Mouse (Mus musculus): ENCODE data around the gene Rps28. TPM values are rescaled to one million over a fixed set of nuclear protein-coding genes. Genes with fewer than 3 reads are reported as not detected.

The Rps28 gene
- total and polyA plus RNA-seq, 3 experiments = 765 to 4,575 (median 782) TPM

GRCm38 (mm10) chr17:33779271-33779966, 44.9 kb downstream of the Rps28 start:
- H3K27ac ChIP-seq (ENCODE audit: insufficient read depth, low read depth) = no peak overlapping the region
- in situ Hi-C loops (cut with MboI; ENCODE audit: low pct_ligation_motif_present, low pct_unique_long_range_greater_than_20kb, low sequenced_read_pairs) (no loop called here), dilution Hi-C loops (cut with MboI; ENCODE audit: extremely low pct_ligation_motif_present, extremely low pct_unique_long_range_greater_than_20kb, low sequenced_read_pairs) (no loop called here)
- no peaks in the 10 kb centered on the region for H3K79me2 ChIP-seq (replicated peaks; ENCODE audit: control insufficient read depth, extremely low read depth, insufficient read depth, poor library complexity, severe bottlenecking)
- H3K9ac ChIP-seq (ENCODE audit: insufficient read depth, low read depth) = no peak overlapping the region
- DNase-seq (ENCODE audit: extremely low read depth) = no peak
- H3K36me3 ChIP-seq (replicated peaks in 1 of 2; ENCODE audit: control insufficient read depth in 1 of 2, insufficient read depth in 1 of 2, low read length in 1 of 2) = peaks cover 21 to 49% of the 10 kb centered on the region in 2 experiments
- H3K27me3 ChIP-seq (replicated peaks) = peaks cover 15% of the 10 kb centered on the region
- TF ChIP-seq POLR2A (IDR thresholded peaks at IDR 0.05; ENCODE audit: low read depth, low read length) (no peak), IRF4 (IDR thresholded peaks at IDR 0.05; ENCODE audit: low read depth, low read length) (no peak), MAZ (IDR thresholded peaks at IDR 0.05; ENCODE audit: low read depth, low read length) (no peak), MEF2A (IDR thresholded peaks at IDR 0.05; ENCODE audit: borderline replicate concordance, low read depth, low read length) (no peak), MYC (IDR thresholded peaks at IDR 0.05; ENCODE audit: low read depth, low read length) (no peak), EP300 (IDR thresholded peaks at IDR 0.05; ENCODE audit: low read length) (no peak), POLR2AphosphoS2 (IDR thresholded peaks at IDR 0.05; ENCODE audit: low read depth, low read length) (no peak), MAFK (IDR thresholded peaks at IDR 0.05; ENCODE audit: insufficient replicate concordance, low read length) (no peak), MAX (IDR thresholded peaks at IDR 0.05; ENCODE audit: low read length) (no peak), ZC3H11A (IDR thresholded peaks at IDR 0.05; ENCODE audit: low read depth, low read length) (no peak), E2F4 (IDR thresholded peaks at IDR 0.05; ENCODE audit: insufficient replicate concordance, low read depth, low read length) (no peak)
- H3K4me2 ChIP-seq (ENCODE audit: insufficient read depth, low read depth, poor library complexity, severe bottlenecking) = no peak overlapping the region
- H3K4me3 ChIP-seq (replicated peaks in 1 of 3; ENCODE audit: low read depth in 2 of 3, low read length in 2 of 3, poor library complexity in 1 of 3) = no peak overlapping the region
- H3K4me1 ChIP-seq (ENCODE audit: control insufficient read depth in 1 of 2, insufficient read depth in 2 of 2) = peaks cover 13 to 30% of the 10 kb centered on the region in 2 experiments
- H3K9me3 ChIP-seq (replicated peaks; ENCODE audit: low read length) = no peaks in the 10 kb centered on the region

DNA sequence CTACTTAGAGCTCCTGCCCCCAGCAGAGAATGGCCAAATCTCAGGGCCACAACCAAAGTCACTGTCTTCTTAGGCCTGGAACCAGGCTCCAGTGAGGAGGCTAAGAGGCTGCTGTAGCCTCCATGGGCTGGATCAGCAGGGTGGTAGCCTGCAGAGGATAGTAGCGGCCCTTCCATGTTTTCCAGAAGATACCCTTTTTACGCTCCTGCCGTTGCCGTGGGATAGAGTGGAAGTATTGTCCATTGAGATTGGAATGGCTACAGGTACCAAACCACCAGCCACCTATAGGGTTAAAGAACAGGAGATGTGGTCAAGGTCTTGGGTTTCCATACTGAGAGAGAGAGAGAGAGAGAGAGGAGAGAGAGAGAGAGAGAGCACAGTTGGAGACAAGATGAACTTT, 49.1 kb downstream of the Rps28 start:
- peaks cover 5 to 15% of the 10 kb centered on the region in 2 experiments for H3K4me1 ChIP-seq (ENCODE audit: control insufficient read depth in 1 of 2, insufficient read depth in 2 of 2)
- H3K4me3 ChIP-seq (replicated peaks in 1 of 3; ENCODE audit: low read depth in 2 of 3, low read length in 2 of 3, poor library complexity in 1 of 3) = no peak overlapping the region
- H3K27ac ChIP-seq (ENCODE audit: insufficient read depth, low read depth) = no peak overlapping the region
- H3K9me3 ChIP-seq (replicated peaks; ENCODE audit: low read length) = no peaks in the 10 kb centered on the region
- no peaks in the 10 kb centered on the region for H3K79me2 ChIP-seq (replicated peaks; ENCODE audit: control insufficient read depth, extremely low read depth, insufficient read depth, poor library complexity, severe bottlenecking)
- peaks cover 21 to 52% of the 10 kb centered on the region in 2 experiments for H3K36me3 ChIP-seq (replicated peaks in 1 of 2; ENCODE audit: control insufficient read depth in 1 of 2, insufficient read depth in 1 of 2, low read length in 1 of 2)
- in situ Hi-C loops (cut with MboI; ENCODE audit: low pct_ligation_motif_present, low pct_unique_long_range_greater_than_20kb, low sequenced_read_pairs) (no loop called here), dilution Hi-C loops (cut with MboI; ENCODE audit: extremely low pct_ligation_motif_present, extremely low pct_unique_long_range_greater_than_20kb, low sequenced_read_pairs) (no loop called here)
- no peak for DNase-seq (ENCODE audit: extremely low read depth)
- TF ChIP-seq CHD1 (IDR thresholded peaks at IDR 0.05; ENCODE audit: low read depth, low read length) (no peak), MAX (IDR thresholded peaks at IDR 0.05; ENCODE audit: low read length) (no peak), RCOR1 (conservative IDR thresholded peaks at IDR 0.05; ENCODE audit: low read depth, low read length) (no peak), POLR2AphosphoS2 (IDR thresholded peaks at IDR 0.05; ENCODE audit: low read depth, low read length) (no peak), EP300 (IDR thresholded peaks at IDR 0.05; ENCODE audit: low read length) (no peak), NELFE (IDR thresholded peaks at IDR 0.05; ENCODE audit: low read depth, low read length) (no peak), ZKSCAN1 (IDR thresholded peaks at IDR 0.05; ENCODE audit: borderline replicate concordance, low read depth, low read length) (no peak), JUN (IDR thresholded peaks at IDR 0.05; ENCODE audit: insufficient read depth, low read depth, low read length) (no peak), BHLHE40 (IDR thresholded peaks at IDR 0.05; ENCODE audit: low read depth, low read length) (no peak), ELF1 (IDR thresholded peaks at IDR 0.05; ENCODE audit: low read depth, low read length) (no peak), POLR2A (IDR thresholded peaks at IDR 0.05; ENCODE audit: low read depth, low read length) (no peak), RAD21 (IDR thresholded peaks at IDR 0.05; ENCODE audit: low read depth, low read length) (no peak), MAZ (IDR thresholded peaks at IDR 0.05; ENCODE audit: low read depth, low read length) (no peak), ETS1 (conservative IDR thresholded peaks at IDR 0.05; ENCODE audit: low read depth, low read length) (no peak)
- no peak overlapping the region for H3K9ac ChIP-seq (ENCODE audit: insufficient read depth, low read depth)
- H3K27me3 ChIP-seq (replicated peaks) = no peaks in the 10 kb centered on the region
- H3K4me2 ChIP-seq (ENCODE audit: insufficient read depth, low read depth, poor library complexity, severe bottlenecking) = no peak overlapping the region

Data from CH12.LX (cell line).